Mouse (Mus musculus): Measurements from ENCODE around the gene Mansc1. TPM values are rescaled to one million over a fixed set of nuclear protein-coding genes. Genes with fewer than 3 reads are reported as not detected.

Gene Mansc1
- polyA plus RNA-seq, 1 experiment from 2014 or later: 3.4 TPM

Other genes starting within 250 kb of the Mansc1 start
- gene Bcl2l14, start 236.2 kb downstream of the Mansc1 start, polyA plus RNA-seq (2015; fragmentation: Nextera tagmentation; extraction: Ambion mirVana): 13.9 and 15.0 TPM in 2 replicates
- 20.0 and 22.0 TPM in 2 replicates for gene Lrp6, start 65.5 kb downstream of the Mansc1 start, polyA plus RNA-seq (2015; fragmentation: Nextera tagmentation; extraction: Ambion mirVana)
- 27.1 and 27.6 TPM in 2 replicates for gene Borcs5, start 7.0 kb upstream of the Mansc1 start, polyA plus RNA-seq (2015; fragmentation: Nextera tagmentation; extraction: Ambion mirVana)
- 6.6 and 7.5 TPM in 2 replicates for gene Dusp16, start 160.1 kb upstream of the Mansc1 start, polyA plus RNA-seq (2015; fragmentation: Nextera tagmentation; extraction: Ambion mirVana)
- 4.9 and 5.5 TPM in 2 replicates for gene Crebl2, start 197.7 kb upstream of the Mansc1 start, polyA plus RNA-seq (2015; fragmentation: Nextera tagmentation; extraction: Ambion mirVana)

All from thymus, postnatal 0 days (tissue).